Mouse (Mus musculus) MEL (cell line): ENCODE measurements around the gene Wipf3. TPM values are rescaled to one million over a fixed set of nuclear protein-coding genes. Genes with fewer than 3 reads are reported as not detected.

Experiments used
- DNase-seq: peaks from one replicate; pipeline ENCODE4 v3.0.0; 2011; ENCODE audit warnings: low read depth, low spot score
- H3K27ac ChIP-seq: 2 replicates; pipeline ENCODE4 v1.5.1; 2012; ENCODE audit warnings: low read depth, mild to moderate bottlenecking, control low read depth, low read length, moderate library complexity; ENCODE audit not compliant: control insufficient read depth
- H3K27me3 ChIP-seq, 2 experiments: fragments of 150-350 bp in 1 of 2; sonication (generic) in 1 of 2; 2 replicates each; pipeline ENCODE4 v1.6.1; 2012; ENCODE audit warnings: low read length in 2 of 2, mild to moderate bottlenecking in 2 of 2, improper control_type of control experiment in 1 of 2, moderate library complexity in 1 of 2; ENCODE audit not compliant: insufficient read depth in 2 of 2, control insufficient read depth in 1 of 2
- H3K36me3 ChIP-seq, 2 experiments: 2 replicates each; pipeline ENCODE4 v1.6.1; 2012 to 2014; ENCODE audit warnings: low read length in 2 of 2, improper control_type of control experiment in 1 of 2, inconsistent platforms in 1 of 2, mild to moderate bottlenecking in 1 of 2; ENCODE audit not compliant: insufficient read depth in 2 of 2, control insufficient read depth in 1 of 2
- H3K4me1 ChIP-seq, 2 experiments: fragments of 150-350 bp in 1 of 2; sonication (generic) in 1 of 2; 2 replicates each; pipeline ENCODE4 v1.6.1; 2012; ENCODE audit warnings: low read length in 2 of 2, improper control_type of control experiment in 1 of 2, mild to moderate bottlenecking in 1 of 2; ENCODE audit not compliant: insufficient read depth in 2 of 2, control insufficient read depth in 1 of 2
- H3K4me3 ChIP-seq, 2 experiments: fragments of 150-350 bp in 1 of 2; sonication (generic) in 1 of 2; 2 replicates each; pipeline ENCODE4 v1.5.1; 2012; ENCODE audit warnings: low read depth in 2 of 2, low read length in 2 of 2, mild to moderate bottlenecking in 2 of 2, moderate library complexity in 2 of 2, control low read depth in 1 of 2, improper control_type of control experiment in 1 of 2; ENCODE audit not compliant: control insufficient read depth in 1 of 2, insufficient read depth in 1 of 2
- H3K79me2 ChIP-seq: 2 replicates; pipeline ENCODE4 v1.6.1; 2012; ENCODE audit warnings: mild to moderate bottlenecking, low read length, moderate library complexity; ENCODE audit not compliant: control insufficient read depth, poor library complexity, insufficient read depth
- H3K9ac ChIP-seq: 2 replicates; pipeline ENCODE4 v1.6.1; 2012; ENCODE audit warnings: low read depth, mild to moderate bottlenecking, control low read depth, low read length, moderate library complexity; ENCODE audit not compliant: control insufficient read depth, poor library complexity, severe bottlenecking
- H3K9me3 ChIP-seq: fragments of 150-350 bp; sonication (generic); replicated peaks from 2 replicates; pipeline ENCODE4 v1.6.1; 2012; ENCODE audit warnings: mild to moderate bottlenecking, low read length, improper control_type of control experiment, moderate library complexity; ENCODE audit not compliant: insufficient read depth
- CHD1 ChIP-seq: IDR thresholded peaks from 2 replicates; pipeline ENCODE4 v1.6.1; 2012; ENCODE audit warnings: low read depth, mild to moderate bottlenecking, inconsistent platforms, low read length, improper control_type of control experiment
- CTCF ChIP-seq, 3 experiments: IDR thresholded peaks in 2 of 3; conservative IDR thresholded peaks in 1 of 3; 2 replicates each; pipeline ENCODE4 v1.5.1; 2011 to 2012; ENCODE audit warnings: low read length in 3 of 3, low read depth in 2 of 3, mild to moderate bottlenecking in 2 of 3, improper control_type of control experiment in 1 of 3, inconsistent platforms in 1 of 3, mixed read lengths in 1 of 3, moderate library complexity in 1 of 3; ENCODE audit not compliant: control insufficient read depth in 1 of 3, insufficient read depth in 1 of 3, poor library complexity in 1 of 3, severe bottlenecking in 1 of 3
- E2F4 ChIP-seq: IDR thresholded peaks from 2 replicates; pipeline ENCODE4 v1.6.1; 2011; ENCODE audit warnings: low read depth, low read length, improper control_type of control experiment, borderline replicate concordance
- ELF1 ChIP-seq: IDR thresholded peaks from 2 replicates; pipeline ENCODE4 v1.6.1; 2014; ENCODE audit warnings: low read depth, mild to moderate bottlenecking, inconsistent platforms, low read length, improper control_type of control experiment, moderate library complexity
- EP300 ChIP-seq, 2 experiments: IDR thresholded peaks; 2 replicates each; pipeline ENCODE4 v1.6.1; 2011; ENCODE audit warnings: improper control_type of control experiment in 2 of 2, low read length in 2 of 2, low read depth in 1 of 2, mild to moderate bottlenecking in 1 of 2
- HCFC1 ChIP-seq: IDR thresholded peaks from 2 replicates; pipeline ENCODE4 v1.6.1; 2012; ENCODE audit warnings: low read depth, mild to moderate bottlenecking, inconsistent platforms, low read length, improper control_type of control experiment, moderate library complexity
- MAX ChIP-seq: IDR thresholded peaks from 2 replicates; pipeline ENCODE4 v1.6.1; 2011; ENCODE audit warnings: low read length, improper control_type of control experiment
- MEF2A ChIP-seq: IDR thresholded peaks from 2 replicates; pipeline ENCODE4 v1.6.1; 2014; ENCODE audit warnings: low read depth, mild to moderate bottlenecking, inconsistent platforms, low read length, improper control_type of control experiment; ENCODE audit not compliant: poor library complexity, insufficient replicate concordance, severe bottlenecking; ENCODE audit errors: extremely low read depth
- MXI1 ChIP-seq: IDR thresholded peaks from 2 replicates; pipeline ENCODE4 v1.6.1; 2011; ENCODE audit warnings: mild to moderate bottlenecking, low read depth, low read length, improper control_type of control experiment
- MYB ChIP-seq: IDR thresholded peaks from 2 replicates; pipeline ENCODE4 v1.6.1; 2011; ENCODE audit warnings: mild to moderate bottlenecking, low read depth, low read length, improper control_type of control experiment
- MYC ChIP-seq: IDR thresholded peaks from 2 replicates; pipeline ENCODE4 v1.6.1; 2011; ENCODE audit warnings: low read depth, mild to moderate bottlenecking, low read length, improper control_type of control experiment, moderate library complexity
- NRF1 ChIP-seq: IDR thresholded peaks from 2 replicates; pipeline ENCODE4 v1.6.1; 2014; ENCODE audit warnings: low read depth, mild to moderate bottlenecking, inconsistent platforms, low read length, improper control_type of control experiment, moderate library complexity; ENCODE audit not compliant: poor library complexity, insufficient read depth, severe bottlenecking
- POLR2A ChIP-seq, 2 experiments: IDR thresholded peaks; 2 replicates each; pipeline ENCODE4 v1.6.1; 2011 to 2012; ENCODE audit warnings: low read length in 2 of 2, mild to moderate bottlenecking in 2 of 2, control low read depth in 1 of 2, improper control_type of control experiment in 1 of 2, low read depth in 1 of 2, moderate library complexity in 1 of 2; ENCODE audit not compliant: control insufficient read depth in 1 of 2, insufficient read depth in 1 of 2, poor library complexity in 1 of 2
- TAL1 ChIP-seq: IDR thresholded peaks from 2 replicates; pipeline ENCODE4 v1.6.1; 2012; ENCODE audit warnings: mild to moderate bottlenecking, inconsistent platforms, low read length, moderate library complexity, mixed read lengths
- TBP ChIP-seq: IDR thresholded peaks from 2 replicates; pipeline ENCODE4 v1.8.0; 2011; ENCODE audit warnings: low read depth, low read length, improper control_type of control experiment
- UBTF ChIP-seq: IDR thresholded peaks from 2 replicates; pipeline ENCODE4 v1.6.1; 2012; ENCODE audit warnings: low read depth, mild to moderate bottlenecking, inconsistent platforms, low read length, improper control_type of control experiment, moderate library complexity, borderline replicate concordance; ENCODE audit not compliant: insufficient read depth
- USF1 ChIP-seq: IDR thresholded peaks from 2 replicates; pipeline ENCODE4 v1.6.1; 2014; ENCODE audit warnings: low read depth, mild to moderate bottlenecking, inconsistent platforms, low read length, improper control_type of control experiment, moderate library complexity
- USF2 ChIP-seq, 2 experiments: IDR thresholded peaks; 2 replicates each; pipeline ENCODE4 v1.6.1; 2011 to 2012; ENCODE audit warnings: improper control_type of control experiment in 2 of 2, low read length in 2 of 2, borderline replicate concordance in 1 of 2, inconsistent platforms in 1 of 2, low read depth in 1 of 2, mild to moderate bottlenecking in 1 of 2; ENCODE audit not compliant: insufficient read depth in 1 of 2
- ZC3H11A ChIP-seq: IDR thresholded peaks from 2 replicates; pipeline ENCODE4 v1.6.1; 2012; ENCODE audit warnings: low read depth, mild to moderate bottlenecking, inconsistent platforms, low read length, improper control_type of control experiment
- ZKSCAN1 ChIP-seq: IDR thresholded peaks from 2 replicates; pipeline ENCODE4 v1.6.1; 2012; ENCODE audit warnings: low read depth, mild to moderate bottlenecking, inconsistent platforms, low read length, improper control_type of control experiment, moderate library complexity
- ZNF384 ChIP-seq: IDR thresholded peaks from 2 replicates; pipeline ENCODE4 v1.6.1; 2012; ENCODE audit warnings: low read depth, mild to moderate bottlenecking, inconsistent platforms, low read length, improper control_type of control experiment
- polyA plus RNA-seq, 2 experiments: library from polyadenylated mRNA; stranded (reverse) in 1 of 2; unstranded in 1 of 2; fragments of >175 nt in 1 of 2; fragments of >200 nt in 1 of 2; gene quantifications; 2 replicates each; pipeline versions ENCODE4 v1.2.1 to v1.2.4; 2012; ENCODE audit warnings: low replicate concordance in 2 of 2, low read depth in 1 of 2; ENCODE audit not compliant: insufficient read length in 2 of 2, insufficient read depth in 1 of 2, missing spikeins in 1 of 2
- total RNA-seq: library from RNA; depleted of rRNA; stranded (reverse); fragments of 300-350 nt; gene quantifications from 2 replicates; pipeline ENCODE4 v1.2.3, GENCODE M21; 2012

Gene Wipf3
- total and polyA plus RNA-seq, 3 experiments = not detected

GRCm38 (mm10) chr6:54540252-54540887 lies 111.0 kb downstream of the Wipf3 start:
- Histone ChIP-seq H3K9me3 (no peaks in the 10 kb centered on the region), H3K79me2 (no peaks in the 10 kb centered on the region), H3K4me1 (no peaks in the 10 kb centered on the region), H3K4me3 (no peak overlapping the region), H3K36me3 (no peaks in the 10 kb centered on the region)
- no peak for TF ChIP-seq E2F4
- TF ChIP-seq, all 39 proteins: peak for 0
- DNase-seq = no peak
- H3K9ac ChIP-seq = no peak overlapping the region
- H3K27ac ChIP-seq = no peak overlapping the region
- peaks cover 0 to 4% of the 10 kb centered on the region in 2 experiments; a peak in 1 of 4 replicates for H3K27me3 ChIP-seq

- Histone ChIP-seq H3K9ac (no peak overlapping the region), H3K27me3 (peaks cover 0 to 4% of the 10 kb centered on the region in 2 experiments; a peak in 1 of 4 replicates), H3K4me3 (no peak overlapping the region), H3K9me3 (no peaks in the 10 kb centered on the region), H3K36me3 (no peaks in the 10 kb centered on the region), H3K27ac (no peak overlapping the region), H3K79me2 (no peaks in the 10 kb centered on the region), H3K4me1 (no peaks in the 10 kb centered on the region)
- no peak for DNase-seq
- TF ChIP-seq MAX = no peak
- no peak for TF ChIP-seq ZNF384
- no peak for TF ChIP-seq MYC
- TF ChIP-seq MEF2A = no peak
- TF ChIP-seq TBP = no peak
- TF ChIP-seq MYB = no peak
- TF ChIP-seq CTCF (IDR thresholded peaks at IDR 0.05 in 2 of 3, conservative IDR thresholded peaks at IDR 0.05 in 1 of 3; ENCODE audit: control insufficient read depth in 1 of 3, insufficient read depth in 1 of 3, low read depth in 2 of 3, low read length in 3 of 3, poor library complexity in 1 of 3, severe bottlenecking in 1 of 3) = no peak
- no peak for TF ChIP-seq CHD1
- TF ChIP-seq MXI1 = no peak
Observed at GRCm38 (mm10) chr6:54542836-54543235, 113.4 kb downstream of the Wipf3 start.

GRCm38 (mm10) chr6:54543646-54544045 lies 114.2 kb downstream of the Wipf3 start:
- no peak for DNase-seq
- peaks cover 0 to 4% of the 10 kb centered on the region in 2 experiments; a peak in 1 of 4 replicates for H3K27me3 ChIP-seq
- no peaks in the 10 kb centered on the region for H3K79me2 ChIP-seq
- no peak for TF ChIP-seq POLR2A (IDR thresholded peaks at IDR 0.05; ENCODE audit: control insufficient read depth in 1 of 2, insufficient read depth in 1 of 2, low read depth in 1 of 2, low read length in 2 of 2, poor library complexity in 1 of 2)
- no peak for TF ChIP-seq USF2 (IDR thresholded peaks at IDR 0.05; ENCODE audit: borderline replicate concordance in 1 of 2, insufficient read depth in 1 of 2, low read depth in 1 of 2, low read length in 2 of 2)
- TF ChIP-seq ZKSCAN1 = no peak
- no peak for TF ChIP-seq EP300 (IDR thresholded peaks at IDR 0.05; ENCODE audit: low read depth in 1 of 2, low read length in 2 of 2)
- TF ChIP-seq HCFC1 = no peak
- no peak for TF ChIP-seq TBP
- no peak for TF ChIP-seq USF1
- TF ChIP-seq E2F4 = no peak
- no peak for TF ChIP-seq MXI1
- TF ChIP-seq NRF1 = no peak
- TF ChIP-seq ELF1 = no peak
- TF ChIP-seq ZC3H11A = no peak
- no peak for TF ChIP-seq TAL1
- no peak for TF ChIP-seq UBTF
- no peak for TF ChIP-seq MAX
- TF ChIP-seq MYB = no peak
- no peak overlapping the region for H3K4me3 ChIP-seq
- H3K4me1 ChIP-seq = no peaks in the 10 kb centered on the region
- H3K36me3 ChIP-seq = no peaks in the 10 kb centered on the region
- H3K9ac ChIP-seq = no peak overlapping the region
- no peaks in the 10 kb centered on the region for H3K9me3 ChIP-seq
- no peak overlapping the region for H3K27ac ChIP-seq
